Mouse (Mus musculus) G1E (cell line): ENCODE results near the gene Arid3b. TPM values are rescaled to one million over a fixed set of nuclear protein-coding genes. Genes with fewer than 3 reads are reported as not detected.

ENCODE experiments used
- ATAC-seq: 2 replicates; pipeline ENCODE4 v1.8.0; 2016; ENCODE audit warnings: mild to moderate bottlenecking; ENCODE audit not compliant: insufficient number of reproducible peaks, poor library complexity, low FRiP score, severe bottlenecking; ENCODE audit errors: extremely low read depth
- DNase-seq: peaks from one replicate; pipeline ENCODE4 v3.0.0; 2012; ENCODE audit warnings: low spot score
- H3K27me3 ChIP-seq: 2 replicates; pipeline ENCODE4 v1.6.1; 2012; ENCODE audit warnings: mild to moderate bottlenecking, low read length, inconsistent platforms; ENCODE audit not compliant: insufficient read depth
- H3K36me3 ChIP-seq: replicated peaks from 2 replicates; pipeline ENCODE3; 2012; ENCODE audit warnings: mild to moderate bottlenecking, inconsistent platforms
- H3K4me1 ChIP-seq: 2 replicates; pipeline ENCODE4 v1.6.1; 2012; ENCODE audit warnings: low read depth, low read length, inconsistent platforms, mixed read lengths; ENCODE audit not compliant: insufficient read depth
- H3K4me3 ChIP-seq: 2 replicates; pipeline ENCODE4 v1.5.1; 2012; ENCODE audit warnings: low read depth, mild to moderate bottlenecking, inconsistent platforms, low read length, moderate library complexity, mixed read lengths
- H3K9me3 ChIP-seq: replicated peaks from 2 replicates; pipeline ENCODE4 v1.6.1; 2012; ENCODE audit warnings: inconsistent platforms
- CTCF ChIP-seq: IDR thresholded peaks from 2 replicates; pipeline ENCODE4 v1.5.1; 2012; ENCODE audit warnings: low read depth, low read length, inconsistent platforms, mixed read lengths
- GATA1 ChIP-seq: IDR thresholded peaks from 2 replicates; pipeline ENCODE4 v1.6.1; 2012; ENCODE audit warnings: borderline replicate concordance, low read length, inconsistent platforms, mixed read lengths
- GATA2 ChIP-seq: IDR thresholded peaks from 2 replicates; pipeline ENCODE4 v1.6.1; 2012; ENCODE audit warnings: low read depth, low read length, inconsistent platforms, borderline replicate concordance
- POLR2AphosphoS5 ChIP-seq: IDR thresholded peaks from 2 replicates; pipeline ENCODE4 v1.6.1; 2012; ENCODE audit warnings: low read depth, low read length, inconsistent platforms; ENCODE audit not compliant: insufficient replicate concordance
- TAL1 ChIP-seq: conservative IDR thresholded peaks from 2 replicates; pipeline ENCODE4 v1.6.1; 2012; ENCODE audit warnings: low read depth, low read length, inconsistent platforms, mixed read lengths
- polyA plus RNA-seq: library from polyadenylated mRNA; stranded (reverse); fragments of >175 nt; gene quantifications from 2 replicates; pipeline ENCODE4 v1.2.3, GENCODE M21; 2012
- total RNA-seq, 2 experiments: library from RNA; stranded (forward) in 1 of 2; stranded (reverse) in 1 of 2; fragments of 200-1000 nt in 1 of 2; fragments of >200 nt in 1 of 2; fragmentation: Nextera tagmentation in 1 of 2; gene quantifications; 2 replicates each; pipeline ENCODE4 v1.2.3; 2014 to 2017

Gene Arid3b
- total and polyA plus RNA-seq, 3 experiments, result 6.1 to 19.5 (median 7.4) TPM

GRCm38 (mm10) chr9:57817220-57817667 is 19.3 kb downstream of the Arid3b start:
- Histone ChIP-seq H3K4me3 (no peak overlapping the region), H3K4me1 (peaks cover 22% of the 10 kb centered on the region)

GRCm38 (mm10) chr9:57814866-57815265 is 21.7 kb downstream of the Arid3b start:
- no peaks in the 10 kb centered on the region for H3K9me3 ChIP-seq
- H3K4me1 ChIP-seq, result peaks cover 21% of the 10 kb centered on the region
- H3K36me3 ChIP-seq, result peaks cover 31% of the 10 kb centered on the region
- DNase-seq (no peak), ATAC-seq (no peak)
- TF ChIP-seq CTCF, result no peak
- TF ChIP-seq GATA2, result no peak
- TF ChIP-seq POLR2AphosphoS5, result no peak
- TF ChIP-seq GATA1, result no peak
- TF ChIP-seq TAL1, result no peak
- H3K27me3 ChIP-seq, result no peaks in the 10 kb centered on the region
- H3K4me3 ChIP-seq, result no peak overlapping the region

More at GRCm38 (mm10) chr9:57817220-57817667, 19.3 kb downstream of the Arid3b start:
- Histone ChIP-seq H3K9me3 (no peaks in the 10 kb centered on the region), H3K36me3 (peaks cover 24% of the 10 kb centered on the region), H3K27me3 (no peaks in the 10 kb centered on the region)
- TF ChIP-seq TAL1, result no peak
- no peak for TF ChIP-seq GATA1
- TF ChIP-seq CTCF, result no peak
- ATAC-seq (no peak), DNase-seq (no peak)

- no peaks in the 10 kb centered on the region for H3K27me3 ChIP-seq
- H3K36me3 ChIP-seq, result peaks cover 38% of the 10 kb centered on the region
- H3K4me1 ChIP-seq, result peaks cover 17% of the 10 kb centered on the region
- no peak for ATAC-seq
- H3K4me3 ChIP-seq, result no peak overlapping the region
- TF ChIP-seq CTCF, result no peak
- no peak for TF ChIP-seq GATA1
- TF ChIP-seq POLR2AphosphoS5, result no peak
- no peak for TF ChIP-seq GATA2
- no peak for TF ChIP-seq TAL1
- DNase-seq, result no peak
- H3K9me3 ChIP-seq, result no peaks in the 10 kb centered on the region
Measured at GRCm38 (mm10) chr9:57814014-57814413, 22.6 kb downstream of the Arid3b start.

- Histone ChIP-seq H3K9me3 (no peaks in the 10 kb centered on the region), H3K4me1 (peaks cover 14% of the 10 kb centered on the region), H3K36me3 (peaks cover 57% of the 10 kb centered on the region), H3K4me3 (no peak overlapping the region), H3K27me3 (no peaks in the 10 kb centered on the region)
- ATAC-seq, result no peak
- no peak for TF ChIP-seq TAL1
- no peak for TF ChIP-seq GATA2
- TF ChIP-seq CTCF, result no peak
- no peak for TF ChIP-seq POLR2AphosphoS5
- TF ChIP-seq GATA1, result no peak
- no peak for DNase-seq
Measured at GRCm38 (mm10) chr9:57811793-57812733, 24.5 kb downstream of the Arid3b start.

- peaks cover 27% of the 10 kb centered on the region for H3K4me1 ChIP-seq
- TF ChIP-seq POLR2AphosphoS5, result no peak
- TF ChIP-seq GATA2, result no peak
- TF ChIP-seq GATA1, result no peak
- no peak for TF ChIP-seq TAL1
- no peak for TF ChIP-seq CTCF
- H3K36me3 ChIP-seq, result peaks cover 66% of the 10 kb centered on the region
- DNase-seq, result no peak
- no peaks in the 10 kb centered on the region for H3K27me3 ChIP-seq
- H3K9me3 ChIP-seq, result no peaks in the 10 kb centered on the region
- H3K4me3 ChIP-seq, result no peak overlapping the region
- no peak for ATAC-seq
Measured at GRCm38 (mm10) chr9:57810691-57811090, 25.9 kb downstream of the Arid3b start.

GRCm38 (mm10) chr9:57808771-57809310 is 27.8 kb downstream of the Arid3b start:
- no peak overlapping the region for H3K4me3 ChIP-seq
- peaks cover 41% of the 10 kb centered on the region for H3K4me1 ChIP-seq

More at GRCm38 (mm10) chr9:57808771-57809310, 27.8 kb downstream of the Arid3b start:
- DNase-seq (no peak), ATAC-seq (no peak)
- TF ChIP-seq GATA2 (no peak), TAL1 (no peak), GATA1 (no peak), POLR2AphosphoS5 (no peak), CTCF (no peak)
- peaks cover 62% of the 10 kb centered on the region for H3K36me3 ChIP-seq
- no peaks in the 10 kb centered on the region for H3K27me3 ChIP-seq
- H3K9me3 ChIP-seq, result no peaks in the 10 kb centered on the region
